Mouse (Mus musculus): ENCODE measurements around the gene Stxbp1.
A peak's percentile ranks its signal among the peaks of the same experiment; 100 is the strongest.

The Stxbp1 gene

GRCm38 (mm10) chr2:32846805-32847467 is at the start of gene Stxbp1:
Gene Stxbp1, minus strand, starts transcription at chr2:32847245.
- peak; percentile 90 to 91 for DNase-seq (ENCODE audit: low spot score in 2 of 2)

- no peak for DNase-seq (ENCODE audit: low spot score in 2 of 2)
These were observed 49.6 kb upstream of the Stxbp1 start for GRCm38 (mm10) chr2:32896507-32897147.

GRCm38 (mm10) chr2:32895606-32896106 is 48.6 kb upstream of the Stxbp1 start:
- no peak for DNase-seq (ENCODE audit: low spot score in 2 of 2)

- no peak for DNase-seq (ENCODE audit: low spot score in 2 of 2)
These were observed 47.1 kb upstream of the Stxbp1 start for GRCm38 (mm10) chr2:32894097-32894496.

GRCm38 (mm10) chr2:32892490-32892889 is 45.4 kb upstream of the Stxbp1 start:
- DNase-seq (ENCODE audit: low spot score in 2 of 2) = no peak

GRCm38 (mm10) chr2:32891278-32891677 is 44.2 kb upstream of the Stxbp1 start:
- no peak for DNase-seq (ENCODE audit: low spot score in 2 of 2)

- no peak for DNase-seq (ENCODE audit: low spot score in 2 of 2)
These were observed 43.2 kb upstream of the Stxbp1 start for GRCm38 (mm10) chr2:32890280-32890679.

GRCm38 (mm10) chr2:32888551-32888950 is 41.5 kb upstream of the Stxbp1 start:
- DNase-seq (ENCODE audit: low spot score in 2 of 2) = no peak

- no peak for DNase-seq (ENCODE audit: low spot score in 2 of 2)
These were observed 41.0 kb upstream of the Stxbp1 start for GRCm38 (mm10) chr2:32888029-32888428.

- DNase-seq (ENCODE audit: low spot score in 2 of 2) = no peak
These were observed 37.7 kb upstream of the Stxbp1 start for GRCm38 (mm10) chr2:32884745-32885144.

- DNase-seq (ENCODE audit: low spot score in 2 of 2) = peak in 1 of 2 experiments; percentile 37
These were observed 35.4 kb upstream of the Stxbp1 start for GRCm38 (mm10) chr2:32882283-32883043.

- peak; percentile 69 to 86 for DNase-seq (ENCODE audit: low spot score in 2 of 2)
These were observed 34.7 kb upstream of the Stxbp1 start for GRCm38 (mm10) chr2:32881723-32882122.

GRCm38 (mm10) chr2:32881054-32881453 is 34.0 kb upstream of the Stxbp1 start:
- DNase-seq (ENCODE audit: low spot score in 2 of 2) = peak in 1 of 2 experiments; percentile 32

- no peak for DNase-seq (ENCODE audit: low spot score in 2 of 2)
These were observed 32.5 kb upstream of the Stxbp1 start for GRCm38 (mm10) chr2:32879593-32879992.

GRCm38 (mm10) chr2:32878396-32878795 is 31.4 kb upstream of the Stxbp1 start:
- peak in 1 of 2 experiments; percentile 35 for DNase-seq (ENCODE audit: low spot score in 2 of 2)

GRCm38 (mm10) chr2:32877761-32878393 is 30.8 kb upstream of the Stxbp1 start:
- DNase-seq (ENCODE audit: low spot score in 2 of 2) = no peak

- no peak for DNase-seq (ENCODE audit: low spot score in 2 of 2)
These were observed 30.3 kb upstream of the Stxbp1 start for GRCm38 (mm10) chr2:32877303-32877702.

- DNase-seq (ENCODE audit: low spot score in 2 of 2) = no peak
These were observed 29.7 kb upstream of the Stxbp1 start for GRCm38 (mm10) chr2:32876490-32877302.

- peak; percentile 88 to 89 for DNase-seq (ENCODE audit: low spot score in 2 of 2)
These were observed 28.8 kb upstream of the Stxbp1 start, which contains the start of gene Fam129b for GRCm38 (mm10) chr2:32875675-32876489. Gene Fam129b, plus strand, starts transcription at chr2:32876114.

Measured in urinary bladder, postnatal 4 days (tissue).